Mouse (Mus musculus): ENCODE results near the gene Veph1.
A peak's percentile ranks its signal among the peaks of the same experiment; 100 is the strongest.

Veph1 gene

DNA sequence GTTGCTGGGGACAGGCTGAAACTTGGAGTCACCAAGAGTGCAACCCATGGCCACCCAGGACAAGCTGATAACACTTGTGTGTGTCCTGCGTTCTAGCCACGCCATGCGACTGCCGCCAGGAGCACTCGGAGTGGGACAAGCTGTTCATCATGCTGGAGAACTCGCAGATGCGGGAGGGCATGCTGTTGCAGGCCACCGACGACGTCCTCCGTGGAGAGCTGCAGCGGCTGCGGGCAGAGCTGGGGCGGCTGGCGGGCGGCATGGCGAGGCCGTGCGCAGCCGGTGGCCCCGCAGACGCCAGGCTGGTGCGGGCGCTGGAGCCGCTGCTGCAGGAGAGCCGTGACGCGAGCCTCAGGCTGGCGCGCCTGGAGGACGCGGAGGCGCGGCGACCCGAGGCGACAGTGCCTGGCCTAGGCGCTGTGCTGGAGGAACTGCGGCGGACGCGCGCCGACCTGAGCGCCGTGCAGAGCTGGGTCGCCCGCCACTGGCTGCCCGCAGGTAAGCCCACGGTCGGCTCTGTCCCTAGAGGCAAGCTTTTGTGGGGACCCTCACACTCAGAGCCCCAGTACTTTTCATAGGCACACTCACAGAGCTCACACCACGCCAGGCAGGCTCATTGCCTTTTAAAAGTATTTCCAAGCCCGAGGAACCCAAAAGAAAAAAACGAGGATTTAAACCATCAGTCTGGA lies 75.9 kb downstream of the Veph1 start:
- DNase-seq, result peak; percentile 58

- peak; percentile 16 for DNase-seq
Observed at GRCm38 (mm10) chr3:66219655-66220191, 76.9 kb downstream of the Veph1 start, which contains the start of gene Ptx3. Gene Ptx3 (plus strand): TSS chr3:66219910.

DNA sequence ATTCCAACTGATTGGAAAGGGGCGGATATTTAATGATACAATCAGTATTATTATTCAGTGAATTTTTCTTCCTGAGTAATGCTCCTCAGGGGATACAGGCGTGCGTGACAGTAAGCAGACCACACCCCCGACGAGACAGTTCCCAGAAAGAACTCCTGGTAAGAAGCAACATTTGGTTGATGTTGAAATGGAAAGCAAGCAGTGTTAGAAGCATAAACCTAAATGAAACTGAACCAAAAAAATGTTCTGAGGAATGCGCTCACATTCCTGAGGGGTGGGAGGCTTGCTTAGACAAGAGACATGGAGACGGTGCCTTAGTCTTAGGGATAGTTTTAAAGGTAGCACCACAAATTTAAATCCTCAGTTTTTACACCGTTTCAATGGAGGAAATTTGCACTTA lies 80.9 kb downstream of the Veph1 start:
- DNase-seq, result no peak

GRCm38 (mm10) chr3:66213524-66213923 lies 83.1 kb downstream of the Veph1 start:
- no peak for DNase-seq

DNA sequence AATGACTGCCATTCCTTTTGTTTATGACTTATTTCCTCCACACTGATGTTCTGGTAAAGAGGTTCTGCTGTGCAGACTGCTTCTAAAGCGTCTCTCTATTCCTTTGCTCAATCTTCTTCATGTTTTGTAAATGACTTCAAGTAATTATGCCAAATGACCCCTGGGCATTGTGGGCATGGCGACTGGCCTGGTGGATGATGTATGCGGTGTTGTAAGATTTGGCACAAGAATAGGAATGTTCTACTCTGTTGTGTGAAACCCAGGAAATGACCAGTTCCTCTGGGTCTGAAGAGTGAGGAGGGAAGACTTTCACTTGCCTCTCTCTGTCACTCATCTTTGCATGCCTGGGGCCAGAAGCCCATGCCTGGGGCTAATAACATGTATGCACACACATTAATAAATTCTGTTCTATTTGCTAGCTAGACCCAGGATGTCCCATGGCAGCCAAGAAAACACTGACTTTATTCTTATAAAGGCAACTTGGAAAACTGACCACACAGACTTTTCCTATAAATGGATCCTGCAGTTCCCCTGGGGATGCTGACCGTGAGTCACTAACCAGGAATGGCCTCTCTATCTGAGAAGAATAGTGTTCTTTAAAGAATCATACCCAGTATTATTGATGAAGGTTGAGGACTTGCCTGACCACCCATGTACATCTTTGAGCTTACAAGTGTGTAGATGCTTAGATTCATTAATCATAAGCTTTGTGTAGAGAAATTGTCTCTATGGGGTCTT lies 87.6 kb downstream of the Veph1 start:
- DNase-seq, result no peak

DNA sequence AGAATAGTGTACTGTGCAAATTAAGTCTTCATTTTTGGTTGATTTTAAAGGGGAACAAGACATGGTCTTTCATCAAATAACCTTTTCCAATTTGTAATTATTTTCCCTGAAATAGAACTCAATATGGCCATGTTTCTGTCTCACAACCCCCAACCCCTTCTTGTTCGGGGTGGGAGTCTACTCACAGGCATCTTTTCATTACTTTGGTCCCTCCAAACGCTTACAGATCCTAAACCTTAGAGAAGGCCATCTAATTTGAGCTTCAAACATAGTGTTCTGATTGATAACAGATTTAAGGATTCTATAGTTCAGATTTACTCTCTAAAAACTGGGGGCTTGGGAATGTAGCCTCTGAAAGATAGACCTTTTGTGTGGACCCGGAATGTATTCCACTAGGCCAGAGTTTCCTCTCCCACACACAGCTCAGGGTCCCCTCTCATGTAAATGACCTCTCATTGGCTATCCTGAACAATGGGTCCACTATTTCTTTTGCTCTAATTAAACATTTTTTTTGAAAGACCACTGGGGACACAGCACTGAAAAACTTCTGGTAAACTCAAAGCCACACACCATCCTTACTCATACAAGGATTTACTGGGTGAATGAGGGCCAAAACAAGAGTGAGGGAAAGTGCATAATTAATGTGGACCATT lies 102.6 kb downstream of the Veph1 start:
- no peak for DNase-seq

- DNase-seq, result peak; percentile 7
Observed at GRCm38 (mm10) chr3:66179647-66180046, 117.0 kb downstream of the Veph1 start.

GRCm38 (mm10) chr3:66172907-66173306 lies 123.7 kb downstream of the Veph1 start:
- no peak for DNase-seq

DNA sequence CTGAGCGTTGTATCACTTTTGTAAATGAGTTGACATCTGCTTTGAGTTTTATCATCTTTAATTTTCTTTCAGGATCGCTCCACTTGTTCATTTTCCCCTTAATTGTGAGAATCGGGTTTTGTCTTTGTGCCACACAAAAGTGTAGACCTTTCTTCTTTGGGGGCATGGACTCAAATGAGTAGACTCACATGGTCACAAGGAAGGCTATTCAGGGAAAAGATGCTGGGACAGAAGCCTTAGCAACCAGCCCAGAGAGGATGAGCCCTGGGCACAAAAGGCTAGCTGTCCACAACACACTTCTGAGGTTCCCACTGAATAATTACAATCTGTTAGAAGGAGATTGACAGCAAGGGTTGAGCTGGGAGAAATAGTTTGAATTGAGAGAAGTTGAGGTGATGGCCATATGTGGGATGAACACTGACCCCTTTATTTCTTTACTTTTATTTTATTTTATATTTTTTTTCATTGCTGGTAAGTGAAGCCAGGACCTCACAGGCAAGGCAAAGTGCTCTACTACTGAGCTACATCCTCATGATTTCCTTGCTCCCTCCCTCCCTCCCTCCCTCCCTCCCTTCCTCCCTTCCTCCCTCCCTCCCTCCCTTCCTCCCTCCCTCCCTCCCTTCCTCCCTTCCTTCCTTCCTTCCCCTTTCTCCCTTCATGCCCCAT lies 126.6 kb downstream of the Veph1 start:
- DNase-seq, result no peak

DNA sequence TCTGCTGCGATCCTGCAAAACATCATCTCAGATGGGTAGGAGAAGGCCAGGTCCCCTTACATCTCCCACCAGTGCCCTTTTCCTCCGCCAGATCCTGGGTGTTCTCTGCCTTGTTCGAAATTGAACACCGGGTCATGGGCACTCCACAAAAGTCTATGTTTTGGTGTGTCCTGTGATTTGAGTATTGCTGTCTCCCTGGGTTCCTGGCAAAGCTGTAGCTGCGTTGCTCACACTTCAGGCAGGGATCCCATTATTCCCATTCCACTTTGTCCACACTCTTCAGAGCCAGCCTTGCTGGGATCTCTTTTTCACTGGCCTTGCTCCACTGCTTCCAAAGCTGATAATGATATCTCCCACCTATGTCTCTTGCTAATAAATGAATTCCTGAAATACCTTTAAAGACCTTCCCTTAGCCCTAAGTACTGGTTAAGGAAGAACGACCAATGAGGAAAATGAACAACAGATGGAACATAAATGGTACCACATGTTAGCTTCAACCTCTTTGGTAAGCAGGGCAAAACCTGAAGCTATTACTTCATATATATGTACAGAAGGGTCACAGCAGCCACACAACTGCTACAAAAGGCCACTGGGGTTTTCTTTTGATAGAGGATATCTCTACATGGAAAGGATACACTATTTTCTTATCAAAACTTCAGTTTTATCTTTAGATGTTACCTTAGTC lies 129.9 kb downstream of the Veph1 start:
- no peak for DNase-seq

DNA sequence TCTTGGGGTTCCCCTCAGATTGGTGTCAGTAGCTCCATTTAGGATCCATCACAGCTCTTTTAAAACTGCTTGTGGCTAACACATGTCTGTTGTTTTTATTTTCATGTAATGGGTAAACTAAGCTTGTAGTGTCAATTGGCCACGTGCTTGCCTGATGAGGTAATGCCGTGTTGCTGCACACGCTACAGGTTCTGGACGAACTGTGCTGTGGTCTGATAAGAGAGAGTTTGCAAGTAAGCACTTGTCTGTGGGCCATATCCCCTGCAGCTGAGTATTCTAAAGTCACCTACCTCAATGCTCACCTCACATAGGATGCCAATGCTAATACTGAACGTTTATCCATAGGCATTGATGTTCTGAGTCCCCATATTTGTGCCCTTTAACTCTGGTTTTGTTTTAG lies 131.6 kb downstream of the Veph1 start:
- DNase-seq, result no peak

DNA sequence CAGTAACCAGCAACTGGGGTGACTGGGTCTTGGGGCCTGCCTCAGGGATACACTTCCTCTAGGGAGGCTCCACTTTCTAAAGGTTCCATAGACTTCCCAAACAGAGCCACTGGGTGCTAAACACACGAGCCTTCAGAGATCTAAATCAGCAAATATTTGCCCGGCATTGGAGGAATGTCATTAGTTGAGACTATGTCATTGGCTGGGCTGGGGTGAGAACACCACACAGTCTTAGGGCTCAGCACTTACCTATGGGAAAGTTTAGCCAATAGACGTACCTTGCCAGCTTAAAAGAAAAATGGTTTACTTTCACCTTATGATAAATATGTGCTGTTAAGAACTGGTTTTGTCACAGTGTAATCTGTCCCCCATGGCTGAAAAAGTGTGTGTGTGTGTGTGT lies 132.1 kb downstream of the Veph1 start:
- no peak for DNase-seq

- DNase-seq, result no peak
Observed at GRCm38 (mm10) chr3:66162612-66163011, 134.0 kb downstream of the Veph1 start.

- DNase-seq, result no peak
Observed at GRCm38 (mm10) chr3:66157947-66158346, 138.7 kb downstream of the Veph1 start.

- no peak for DNase-seq
Observed at GRCm38 (mm10) chr3:66137601-66138000, 159.0 kb downstream of the Veph1 start.

GRCm38 (mm10) chr3:66131264-66131950 lies 165.2 kb downstream of the Veph1 start:
- no peak for DNase-seq

- DNase-seq, result no peak
Observed at GRCm38 (mm10) chr3:66129689-66130088, 166.9 kb downstream of the Veph1 start.

DNA sequence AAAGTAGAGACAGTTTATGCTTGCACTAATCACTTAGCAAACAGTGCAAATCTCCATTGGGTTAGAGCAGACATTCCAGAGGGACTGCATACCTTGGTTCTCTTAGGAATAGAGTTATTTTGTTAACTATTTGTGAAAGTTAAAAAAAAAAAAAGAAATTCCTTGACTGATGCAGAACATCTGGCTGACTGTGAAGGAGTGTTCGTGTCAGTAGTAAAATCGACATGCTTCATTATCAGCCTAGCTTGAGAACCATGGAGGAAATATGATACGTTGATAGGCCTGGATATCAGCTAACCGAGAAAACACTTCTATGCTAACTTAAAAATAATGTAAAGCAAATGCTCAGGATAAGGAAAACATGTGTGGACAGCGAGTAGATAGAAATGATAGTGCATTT lies 191.1 kb downstream of the Veph1 start:
- DNase-seq, result no peak

GRCm38 (mm10) chr3:66102599-66102932 lies 194.1 kb downstream of the Veph1 start:
- DNase-seq, result no peak

DNA sequence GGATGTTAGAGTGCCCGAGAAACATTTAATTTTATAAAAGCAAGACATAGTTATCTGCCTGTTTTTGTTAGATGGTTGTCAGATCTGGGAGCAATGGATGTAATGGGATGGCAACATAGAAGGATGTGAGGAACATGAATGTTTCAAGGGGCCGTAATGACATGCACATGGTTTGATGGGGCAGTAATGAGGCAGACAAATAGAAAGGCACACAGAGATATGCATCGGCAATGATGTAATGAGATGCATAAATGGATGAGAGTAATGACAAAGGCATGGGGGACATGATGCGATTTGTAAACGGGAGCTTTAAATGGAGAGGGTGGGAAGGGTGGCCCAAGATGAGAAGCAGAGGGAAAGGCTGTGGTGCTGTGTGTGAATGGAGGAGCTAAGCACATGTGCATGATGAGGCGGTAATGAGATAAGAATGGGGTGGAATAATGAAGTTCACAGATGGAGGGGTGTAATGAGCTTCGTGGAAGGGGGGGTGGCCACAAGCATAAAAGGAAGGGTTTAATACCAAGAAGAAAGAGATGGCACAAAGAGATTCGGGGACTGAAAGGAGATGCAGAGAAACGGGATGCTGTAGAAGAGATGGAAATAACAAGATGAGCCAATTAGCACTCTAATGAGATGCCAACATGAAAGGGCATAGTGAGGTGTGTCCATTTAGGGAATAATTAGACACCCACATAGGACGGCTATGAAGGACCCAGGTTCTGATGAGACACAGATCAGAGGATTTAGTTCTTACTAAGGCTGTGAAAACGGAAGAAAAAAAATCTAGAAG lies 194.6 kb downstream of the Veph1 start:
- DNase-seq, result no peak

DNA sequence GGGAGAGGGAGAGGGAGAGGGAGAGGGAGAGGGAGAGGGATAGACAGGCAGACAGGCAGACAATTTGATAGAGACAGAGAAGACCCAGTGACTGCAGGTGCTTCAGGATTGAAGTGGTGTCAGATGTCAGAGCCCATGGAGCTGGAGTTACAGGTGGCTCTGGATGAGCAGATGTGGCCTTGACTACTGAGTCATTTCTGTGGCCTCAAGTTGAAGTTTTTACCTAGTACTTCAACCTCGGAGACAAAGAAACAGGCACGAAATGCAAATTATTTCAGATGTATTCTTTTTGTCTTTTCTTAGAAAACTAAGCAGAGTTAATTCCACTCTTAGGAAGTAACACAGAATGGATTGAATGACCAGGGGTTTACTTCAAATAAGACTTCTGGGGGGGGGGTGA lies 195.6 kb downstream of the Veph1 start:
- DNase-seq, result no peak

Measured in kidney, postnatal 10 days (tissue).